Mouse (Mus musculus) bone marrow, adult 2 months (tissue): ENCODE measurements around the gene Dlg2.

Source experiments
- CTCF ChIP-seq: fragments of 200-500 bp; IDR thresholded peaks from 2 replicates; pipeline ENCODE4 v1.5.1; 2011; ENCODE audit warnings: low read length, control low read depth; ENCODE audit not compliant: control insufficient read depth, insufficient read depth
- POLR2A ChIP-seq: fragments of 200-500 bp; IDR thresholded peaks from 2 replicates; pipeline ENCODE4 v1.6.1; 2011; ENCODE audit warnings: low read depth, mild to moderate bottlenecking, control low read depth, low read length, borderline replicate concordance; ENCODE audit not compliant: control insufficient read depth

DNA sequence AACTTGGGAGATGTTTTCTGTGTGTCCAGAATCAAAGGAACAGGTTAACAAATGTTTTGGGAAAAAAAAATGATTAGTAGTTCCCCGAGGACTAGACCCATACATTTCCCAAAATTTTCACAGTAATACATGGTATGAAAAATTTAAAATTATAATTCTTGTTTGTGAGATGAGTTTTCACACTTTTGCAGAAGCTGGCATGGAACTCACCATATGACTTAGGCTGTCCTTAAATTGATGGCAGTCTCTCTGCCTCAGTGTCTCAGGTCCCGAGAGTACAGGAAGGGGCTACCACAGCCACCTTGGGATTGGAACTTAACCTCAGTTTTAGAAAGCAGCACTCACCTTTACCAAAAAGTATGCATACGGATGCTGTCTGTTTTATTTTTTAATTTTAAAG lies 622.0 kb downstream of the Dlg2 start:
- TF ChIP-seq POLR2A (no peak), CTCF (no peak)
